Mouse (Mus musculus): ENCODE measurements around the gene Crcp. TPM values are rescaled to one million over a fixed set of nuclear protein-coding genes. Genes with fewer than 3 reads are reported as not detected.

Gene Crcp
- polyA plus RNA-seq (2012; rRNA removed): 56.0 and 56.5 TPM in 2 replicates

GRCm38 (mm10) chr5:130029142-130029897, at the start of gene Crcp, which contains the start of gene Asl:
TSS of gene Crcp (plus strand) at chr5:130029290.
TSS of gene Asl (minus strand) at chr5:130029247.
- H3K36me3 ChIP-seq (ENCODE audit: control insufficient read depth, insufficient read depth, low read length): no peaks in the 10 kb centered on the region; the same call in 1 of the 2 replicates
- no peaks in the 10 kb centered on the region for H3K27me3 ChIP-seq (ENCODE audit: control insufficient read depth, insufficient read depth, low read length)
- H3K27ac ChIP-seq (ENCODE audit: control insufficient read depth, insufficient read depth, low read depth, low read length): peak within 1 kb of the TSS; percentile 75
- TF ChIP-seq CTCF (IDR thresholded peaks at IDR 0.05; ENCODE audit: control insufficient read depth, insufficient read depth, insufficient replicate concordance, low read depth, low read length): no peak
- peak; percentile 91 for TF ChIP-seq POLR2A (IDR thresholded peaks at IDR 0.05; ENCODE audit: control insufficient read depth, low read depth, low read length)
- peak within 1 kb of the TSS; percentile 82 for H3K4me3 ChIP-seq (ENCODE audit: control insufficient read depth, low read depth, low read length)
- H3K4me1 ChIP-seq (ENCODE audit: control insufficient read depth, insufficient read depth, low read length): peaks cover 4% of the 10 kb centered on the region

- no peaks in the 10 kb centered on the region; the same call in 1 of the 2 replicates for H3K36me3 ChIP-seq (ENCODE audit: control insufficient read depth, insufficient read depth, low read length)
- no peak overlapping the region for H3K4me3 ChIP-seq (ENCODE audit: control insufficient read depth, low read depth, low read length)
- no peaks in the 10 kb centered on the region for H3K4me1 ChIP-seq (ENCODE audit: control insufficient read depth, insufficient read depth, low read length)
- no peak overlapping the region for H3K27ac ChIP-seq (ENCODE audit: control insufficient read depth, insufficient read depth, low read depth, low read length)
- no peak for TF ChIP-seq POLR2A (IDR thresholded peaks at IDR 0.05; ENCODE audit: control insufficient read depth, low read depth, low read length)
- no peak for TF ChIP-seq CTCF (IDR thresholded peaks at IDR 0.05; ENCODE audit: control insufficient read depth, insufficient read depth, insufficient replicate concordance, low read depth, low read length)
- H3K27me3 ChIP-seq (ENCODE audit: control insufficient read depth, insufficient read depth, low read length): no peaks in the 10 kb centered on the region
Observed at GRCm38 (mm10) chr5:129980216-129980615, 48.9 kb upstream of the Crcp start.

GRCm38 (mm10) chr5:129989376-129989775, 39.7 kb upstream of the Crcp start:
- Histone ChIP-seq H3K27me3 (ENCODE audit: control insufficient read depth, insufficient read depth, low read length) (no peaks in the 10 kb centered on the region), H3K4me1 (ENCODE audit: control insufficient read depth, insufficient read depth, low read length) (no peaks in the 10 kb centered on the region; the same call in 1 of the 2 replicates), H3K36me3 (ENCODE audit: control insufficient read depth, insufficient read depth, low read length) (no peaks in the 10 kb centered on the region), H3K4me3 (ENCODE audit: control insufficient read depth, low read depth, low read length) (no peak overlapping the region), H3K27ac (ENCODE audit: control insufficient read depth, insufficient read depth, low read depth, low read length) (no peak overlapping the region)
- TF ChIP-seq POLR2A (IDR thresholded peaks at IDR 0.05; ENCODE audit: control insufficient read depth, low read depth, low read length): no peak
- no peak for TF ChIP-seq CTCF (IDR thresholded peaks at IDR 0.05; ENCODE audit: control insufficient read depth, insufficient read depth, insufficient replicate concordance, low read depth, low read length)

GRCm38 (mm10) chr5:129991898-129992297, 37.2 kb upstream of the Crcp start:
- no peaks in the 10 kb centered on the region; the same call in 1 of the 2 replicates for H3K4me1 ChIP-seq (ENCODE audit: control insufficient read depth, insufficient read depth, low read length)
- TF ChIP-seq POLR2A (IDR thresholded peaks at IDR 0.05; ENCODE audit: control insufficient read depth, low read depth, low read length): no peak
- no peak for TF ChIP-seq CTCF (IDR thresholded peaks at IDR 0.05; ENCODE audit: control insufficient read depth, insufficient read depth, insufficient replicate concordance, low read depth, low read length)
- no peak overlapping the region for H3K4me3 ChIP-seq (ENCODE audit: control insufficient read depth, low read depth, low read length)
- no peak overlapping the region for H3K27ac ChIP-seq (ENCODE audit: control insufficient read depth, insufficient read depth, low read depth, low read length)
- no peaks in the 10 kb centered on the region for H3K27me3 ChIP-seq (ENCODE audit: control insufficient read depth, insufficient read depth, low read length)
- H3K36me3 ChIP-seq (ENCODE audit: control insufficient read depth, insufficient read depth, low read length): no peaks in the 10 kb centered on the region

- TF ChIP-seq CTCF (IDR thresholded peaks at IDR 0.05; ENCODE audit: control insufficient read depth, insufficient read depth, insufficient replicate concordance, low read depth, low read length) (no peak), POLR2A (IDR thresholded peaks at IDR 0.05; ENCODE audit: control insufficient read depth, low read depth, low read length) (no peak)
- Histone ChIP-seq H3K4me3 (ENCODE audit: control insufficient read depth, low read depth, low read length) (no peak overlapping the region), H3K27me3 (ENCODE audit: control insufficient read depth, insufficient read depth, low read length) (no peaks in the 10 kb centered on the region), H3K36me3 (ENCODE audit: control insufficient read depth, insufficient read depth, low read length) (no peaks in the 10 kb centered on the region), H3K4me1 (ENCODE audit: control insufficient read depth, insufficient read depth, low read length) (peaks cover 5% of the 10 kb centered on the region), H3K27ac (ENCODE audit: control insufficient read depth, insufficient read depth, low read depth, low read length) (no peak overlapping the region)
Observed at GRCm38 (mm10) chr5:129993374-129993773, 35.7 kb upstream of the Crcp start.

- no peaks in the 10 kb centered on the region for H3K27me3 ChIP-seq (ENCODE audit: control insufficient read depth, insufficient read depth, low read length)
- no peak overlapping the region for H3K4me3 ChIP-seq (ENCODE audit: control insufficient read depth, low read depth, low read length)
- no peaks in the 10 kb centered on the region for H3K36me3 ChIP-seq (ENCODE audit: control insufficient read depth, insufficient read depth, low read length)
- peaks cover 5% of the 10 kb centered on the region for H3K4me1 ChIP-seq (ENCODE audit: control insufficient read depth, insufficient read depth, low read length)
- no peak overlapping the region for H3K27ac ChIP-seq (ENCODE audit: control insufficient read depth, insufficient read depth, low read depth, low read length)
- no peak for TF ChIP-seq CTCF (IDR thresholded peaks at IDR 0.05; ENCODE audit: control insufficient read depth, insufficient read depth, insufficient replicate concordance, low read depth, low read length)
Observed at GRCm38 (mm10) chr5:129994989-129995388, 34.1 kb upstream of the Crcp start.

GRCm38 (mm10) chr5:129997700-129998099, 31.4 kb upstream of the Crcp start:
- H3K4me1 ChIP-seq (ENCODE audit: control insufficient read depth, insufficient read depth, low read length): peaks cover 11% of the 10 kb centered on the region
- H3K4me3 ChIP-seq (ENCODE audit: control insufficient read depth, low read depth, low read length): peak overlapping the region; percentile 65
- H3K36me3 ChIP-seq (ENCODE audit: control insufficient read depth, insufficient read depth, low read length): no peaks in the 10 kb centered on the region
- TF ChIP-seq POLR2A (IDR thresholded peaks at IDR 0.05; ENCODE audit: control insufficient read depth, low read depth, low read length): no peak
- no peaks in the 10 kb centered on the region for H3K27me3 ChIP-seq (ENCODE audit: control insufficient read depth, insufficient read depth, low read length)
- H3K27ac ChIP-seq (ENCODE audit: control insufficient read depth, insufficient read depth, low read depth, low read length): no peak overlapping the region
